In the genomic region with DNA sequence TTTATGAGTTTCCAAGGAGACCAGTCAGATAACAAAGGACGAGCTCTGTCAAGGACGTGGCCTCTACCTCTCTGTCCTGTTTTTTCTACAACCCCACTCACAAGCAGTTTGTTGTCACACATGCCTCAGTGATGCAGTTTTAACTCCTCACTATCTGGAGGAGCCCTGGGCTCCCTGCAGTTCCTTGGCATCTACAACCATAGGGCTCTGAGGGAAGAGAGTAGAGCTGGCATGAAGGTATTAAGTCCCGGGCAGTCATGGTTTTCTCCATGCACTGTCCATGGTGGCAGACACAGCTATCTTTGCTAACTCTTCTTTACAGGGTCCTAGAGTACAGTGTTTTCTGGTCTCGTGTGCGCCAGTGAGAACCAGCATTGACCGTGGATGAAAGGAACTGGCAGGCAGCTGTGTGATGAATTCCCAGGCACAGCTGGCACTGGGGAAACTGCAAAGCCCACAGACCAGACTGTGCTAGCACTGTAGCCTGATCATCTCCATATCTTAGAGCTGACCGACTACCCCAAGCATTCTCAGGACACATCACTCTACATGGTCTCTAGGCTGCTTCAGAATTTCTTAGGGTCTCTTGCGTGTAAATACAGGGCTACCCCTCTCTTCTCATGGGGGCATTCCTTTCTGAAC, we compare ENCODE assay signal across 18 mouse cellular contexts.
DNase-seq lines count a peak whose midpoint lies in the region; ATAC-seq and TF ChIP-seq lines count a peak whose summit lies in the region.
"Had no signal": no experiment of that assay in that cellular context is flagged by ENCODE, and none has a peak within 500 bp of the region (broad histone marks: within the 10 kb centered on the region; RNA-seq: fewer than 3 reads in every experiment).

No protein-coding gene starts in this region.

- ATAC-seq in forebrain, embryonic 13.5 days = peak; percentile 45
- ATAC-seq in forebrain, embryonic 11.5 days (replicated peaks; ENCODE audit: low FRiP score) = no peak
- peak; percentile 76 for ATAC-seq in hindbrain, embryonic 13.5 days (ENCODE audit: low FRiP score)
- peak; percentile 45; the same call in 1 of the 2 replicates for ATAC-seq in midbrain, embryonic 16.5 days
- ATAC-seq in kidney, embryonic 15.5 days (replicated peaks; ENCODE audit: low FRiP score) = no peak

- no peak for TF ChIP-seq POLR2A in brain, embryonic 14.5 days (IDR thresholded peaks at IDR 0.05; ENCODE audit: borderline replicate concordance, extremely low read depth, insufficient read depth, insufficient read length, poor library complexity, severe bottlenecking)

- no peak for DNase-seq in forebrain, embryonic 11.5 days (ENCODE audit: low spot score)
- peak; percentile 58 for DNase-seq in brain, embryonic 14.5 days (ENCODE audit: low read depth)
- DNase-seq in B cell, adult 2 months = no peak
- no peak for DNase-seq in left cerebral cortex, adult 11 months (ENCODE audit: low spot score)
- DNase-seq: adrenal gland, adult 8-10 months; cerebellum, adult 18-20 months; heart, adult 2 months; kidney, adult 18-20 months; kidney, postnatal 14 days; lung, adult 2 months; lung, postnatal 36 days; thymus, postnatal 4 days had no signal

- H3K9ac ChIP-seq in forebrain, embryonic 13.5 days = no peak overlapping the region
- no peak overlapping the region for H3K9ac ChIP-seq in forebrain, embryonic 11.5 days (ENCODE audit: low read length)
- H3K9ac ChIP-seq in hindbrain, embryonic 13.5 days = no peak overlapping the region
- H3K9ac ChIP-seq in midbrain, embryonic 16.5 days (ENCODE audit: low read depth, low read length) = no peak overlapping the region
- no peak overlapping the region for H3K9ac ChIP-seq in kidney, embryonic 15.5 days
- H3K9ac ChIP-seq: heart, embryonic 15.5 days; midbrain, embryonic 12.5 days had no signal

- H3K36me3 ChIP-seq in forebrain, embryonic 13.5 days (ENCODE audit: poor library complexity, severe bottlenecking) = no peaks in the 10 kb centered on the region
- H3K36me3 ChIP-seq in forebrain, embryonic 11.5 days (ENCODE audit: control insufficient read depth, insufficient read depth, low read length) = no peaks in the 10 kb centered on the region
- H3K36me3 ChIP-seq in hindbrain, embryonic 13.5 days = no peaks in the 10 kb centered on the region
- no peaks in the 10 kb centered on the region for H3K36me3 ChIP-seq in midbrain, embryonic 16.5 days (ENCODE audit: control insufficient read depth, insufficient read depth, low read length)
- H3K36me3 ChIP-seq in kidney, embryonic 15.5 days = no peaks in the 10 kb centered on the region
- H3K36me3 ChIP-seq: heart, embryonic 15.5 days; midbrain, embryonic 12.5 days had no signal

- no peaks in the 10 kb centered on the region for H3K27me3 ChIP-seq in forebrain, embryonic 13.5 days
- H3K27me3 ChIP-seq in forebrain, embryonic 11.5 days (ENCODE audit: control insufficient read depth, insufficient read depth, low read length) = no peaks in the 10 kb centered on the region
- no peaks in the 10 kb centered on the region for H3K27me3 ChIP-seq in hindbrain, embryonic 13.5 days
- no peaks in the 10 kb centered on the region for H3K27me3 ChIP-seq in midbrain, embryonic 16.5 days (ENCODE audit: control insufficient read depth, insufficient read depth, low read depth, low read length)
- H3K27me3 ChIP-seq in kidney, embryonic 15.5 days = no peaks in the 10 kb centered on the region
- H3K27me3 ChIP-seq: heart, embryonic 15.5 days; midbrain, embryonic 12.5 days had no signal

- WGBS in forebrain, embryonic 13.5 days = 67% methylated on average over 8 of the region's 8 CpGs
- WGBS in forebrain, embryonic 11.5 days = 80% methylated on average over 8 of the region's 8 CpGs
- 57% methylated on average over 8 of the region's 8 CpGs for WGBS in hindbrain, embryonic 13.5 days
- WGBS in midbrain, embryonic 16.5 days = 65% methylated on average over 8 of the region's 8 CpGs
- WGBS in kidney, embryonic 15.5 days = 77% methylated on average over 8 of the region's 8 CpGs

- no peak for TF ChIP-seq CTCF in brain, embryonic 14.5 days (IDR thresholded peaks at IDR 0.05; ENCODE audit: borderline replicate concordance, extremely low read depth, insufficient read depth, insufficient read length)

- no peak overlapping the region for H3K4me3 ChIP-seq in forebrain, embryonic 13.5 days
- H3K4me3 ChIP-seq in forebrain, embryonic 11.5 days (ENCODE audit: low read depth, low read length) = no peak overlapping the region
- H3K4me3 ChIP-seq in hindbrain, embryonic 13.5 days = no peak overlapping the region
- no peak overlapping the region for H3K4me3 ChIP-seq in midbrain, embryonic 16.5 days (ENCODE audit: low read depth, low read length)
- no peak overlapping the region for H3K4me3 ChIP-seq in kidney, embryonic 15.5 days (replicated peaks)
- H3K4me3 ChIP-seq: heart, adult 2 months; heart, embryonic 15.5 days; midbrain, embryonic 12.5 days had no signal

- H3K9me3 ChIP-seq in forebrain, embryonic 13.5 days (replicated peaks) = no peaks in the 10 kb centered on the region
- H3K9me3 ChIP-seq in forebrain, embryonic 11.5 days (ENCODE audit: control insufficient read depth, low read length) = no peaks in the 10 kb centered on the region
- H3K9me3 ChIP-seq in hindbrain, embryonic 13.5 days = no peaks in the 10 kb centered on the region
- no peaks in the 10 kb centered on the region for H3K9me3 ChIP-seq in midbrain, embryonic 16.5 days (replicated peaks; ENCODE audit: control insufficient read depth, low read length, poor library complexity, severe bottlenecking)
- no peaks in the 10 kb centered on the region for H3K9me3 ChIP-seq in kidney, embryonic 15.5 days (replicated peaks)
- H3K9me3 ChIP-seq: heart, embryonic 15.5 days; midbrain, embryonic 12.5 days had no signal

- H3K27ac ChIP-seq in forebrain, embryonic 13.5 days = no peak overlapping the region
- H3K27ac ChIP-seq in forebrain, embryonic 11.5 days (ENCODE audit: low read depth, low read length) = no peak overlapping the region
- peak overlapping the region; percentile 66 for H3K27ac ChIP-seq in hindbrain, embryonic 13.5 days
- H3K27ac ChIP-seq in midbrain, embryonic 16.5 days (ENCODE audit: low read length) = no peak overlapping the region
- no peak overlapping the region for H3K27ac ChIP-seq in kidney, embryonic 15.5 days
- H3K27ac ChIP-seq: heart, adult 2 months; heart, embryonic 15.5 days; midbrain, embryonic 12.5 days had no signal

- no peak overlapping the region for H3K4me2 ChIP-seq in forebrain, embryonic 13.5 days
- no peak overlapping the region for H3K4me2 ChIP-seq in forebrain, embryonic 11.5 days (ENCODE audit: low read depth, low read length, severe bottlenecking)
- no peak overlapping the region for H3K4me2 ChIP-seq in hindbrain, embryonic 13.5 days
- H3K4me2 ChIP-seq in midbrain, embryonic 16.5 days (ENCODE audit: low read length) = no peak overlapping the region
- no peak overlapping the region for H3K4me2 ChIP-seq in kidney, embryonic 15.5 days
- H3K4me2 ChIP-seq: heart, embryonic 15.5 days; midbrain, embryonic 12.5 days had no signal

- H3K4me1 ChIP-seq in forebrain, embryonic 13.5 days = peaks cover 12% of the 10 kb centered on the region
- H3K4me1 ChIP-seq in forebrain, embryonic 11.5 days (replicated peaks; ENCODE audit: control insufficient read depth, insufficient read depth, low read length) = no peaks in the 10 kb centered on the region
- peaks cover 20% of the 10 kb centered on the region for H3K4me1 ChIP-seq in hindbrain, embryonic 13.5 days (replicated peaks)
- H3K4me1 ChIP-seq in midbrain, embryonic 16.5 days (ENCODE audit: control insufficient read depth, insufficient read depth, low read length) = peaks cover 8% of the 10 kb centered on the region; the same call in 1 of the 2 replicates
- no peaks in the 10 kb centered on the region for H3K4me1 ChIP-seq in kidney, embryonic 15.5 days
- H3K4me1 ChIP-seq: heart, embryonic 15.5 days had no signal

Comparison
In these comparisons a context has a peak if more than half of its experiments do, and no peak if none do; other contexts are left out.
1. ATAC-seq: peak in forebrain, embryonic 13.5 days (single experiment), hindbrain, embryonic 13.5 days (single experiment) and midbrain, embryonic 16.5 days (single experiment); none in forebrain, embryonic 11.5 days (single experiment) and kidney, embryonic 15.5 days (single experiment).